Mouse (Mus musculus) G1E (cell line): ENCODE measurements around the gene Sult1b1.

Source experiments
- CTCF ChIP-seq: IDR thresholded peaks from 2 replicates; pipeline ENCODE4 v1.5.1; 2012; ENCODE audit warnings: low read depth, low read length, inconsistent platforms, mixed read lengths
- TAL1 ChIP-seq: conservative IDR thresholded peaks from 2 replicates; pipeline ENCODE4 v1.6.1; 2012; ENCODE audit warnings: low read depth, low read length, inconsistent platforms, mixed read lengths

GRCm38 (mm10) chr5:87574174-87574573, 36.2 kb upstream of the Sult1b1 start:
- TF ChIP-seq CTCF (no peak), TAL1 (no peak)
